Mouse (Mus musculus) forebrain, embryonic 10.5 days (tissue): Measurements from ENCODE around the gene Atp13a5. TPM values are rescaled to one million over a fixed set of nuclear protein-coding genes. Genes with fewer than 3 reads are reported as not detected.

Source experiments
- DNase-seq: peaks from one replicate; pipeline ENCODE4 v3.0.0-alpha.2; 2017; ENCODE audit warnings: low spot score; ENCODE audit errors: extremely low spot score
- H3K27ac ChIP-seq: fragments of 300-500 bp; sonication (generic); 2 replicates; pipeline ENCODE4 v1.5.1; 2016; ENCODE audit warnings: mild to moderate bottlenecking
- H3K27me3 ChIP-seq: fragments of 300-500 bp; sonication (generic); 2 replicates; pipeline ENCODE4 v1.6.1; 2016; ENCODE audit warnings: mild to moderate bottlenecking; ENCODE audit not compliant: poor library complexity, severe bottlenecking
- H3K36me3 ChIP-seq: fragments of 300-500 bp; sonication (generic); replicated peaks from 2 replicates; pipeline ENCODE4 v1.6.1; 2016; ENCODE audit warnings: mild to moderate bottlenecking, moderate library complexity
- H3K4me1 ChIP-seq: fragments of 300-500 bp; sonication (generic); 2 replicates; pipeline ENCODE4 v1.6.1; 2016
- H3K4me3 ChIP-seq: fragments of 300-500 bp; sonication (generic); 2 replicates; pipeline ENCODE4 v1.5.1; 2016; ENCODE audit warnings: mild to moderate bottlenecking, moderate library complexity
- H3K9me3 ChIP-seq: fragments of 300-500 bp; sonication (generic); 2 replicates; pipeline ENCODE4 v1.6.1; 2016; ENCODE audit warnings: mild to moderate bottlenecking, moderate library complexity
- WGBS: fragments of 180-500 bp; shearing (Covaris S2); methylation state at CpG from one replicate; pipeline ENCODE4 v1.1.7; 2016; 5-methylcytosine and 5-hydroxymethylcytosine counted together
- polyA plus RNA-seq: library from polyadenylated mRNA; unstranded; fragments of >200 nt; fragmentation: Nextera tagmentation; extraction: Ambion mirVana; gene quantifications from 2 replicates; pipeline ENCODE4 v1.2.1, GENCODE M21; 2016

The Atp13a5 gene
- polyA plus RNA-seq, 1 experiment from 2014 or later: not detected

- no peak overlapping the region for H3K4me3 ChIP-seq
- H3K9me3 ChIP-seq: no peaks in the 10 kb centered on the region
- no peak overlapping the region for H3K27ac ChIP-seq
- no peak for DNase-seq
- no peaks in the 10 kb centered on the region for H3K36me3 ChIP-seq
- 83% methylated on average over 4 of the region's 4 CpGs for WGBS
- no peaks in the 10 kb centered on the region; the same call in 1 of the 2 replicates for H3K27me3 ChIP-seq
- H3K4me1 ChIP-seq: peaks cover 19% of the 10 kb centered on the region
Measured at GRCm38 (mm10) chr16:29193981-29194380, 184.6 kb downstream of the Atp13a5 start.

DNA sequence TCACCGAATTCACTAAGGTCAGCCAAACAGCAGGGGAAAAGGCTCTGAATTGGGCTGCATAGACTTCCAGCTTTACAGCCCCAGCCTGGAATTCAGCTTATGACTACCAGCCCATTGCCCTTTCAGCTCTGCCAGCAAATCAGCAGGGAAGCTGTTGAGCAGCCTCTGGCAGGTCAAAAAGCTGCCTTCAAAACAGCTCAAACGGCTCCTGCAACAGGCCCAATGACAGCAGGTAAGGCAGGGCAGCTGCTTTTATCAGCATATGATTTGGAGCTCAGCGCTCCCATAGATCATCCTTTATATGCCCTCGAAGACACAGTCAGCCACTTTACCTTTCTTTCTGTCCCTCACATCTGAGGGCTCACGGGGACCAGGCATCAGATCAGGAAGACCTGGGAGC is 185.6 kb downstream of the Atp13a5 start:
- no peak overlapping the region for H3K27ac ChIP-seq
- peaks cover 15% of the 10 kb centered on the region for H3K4me1 ChIP-seq
- no peaks in the 10 kb centered on the region; the same call in 1 of the 2 replicates for H3K27me3 ChIP-seq
- DNase-seq: no peak
- no peaks in the 10 kb centered on the region for H3K9me3 ChIP-seq
- no peak overlapping the region for H3K4me3 ChIP-seq
- 38% methylated on average over 5 of the region's 5 CpGs for WGBS
- no peaks in the 10 kb centered on the region for H3K36me3 ChIP-seq

Other genes with a start within 250 kb of the Atp13a5 start
- 1.4 and 1.6 TPM in 2 replicates for gene Hrasls, start 169.0 kb downstream of the Atp13a5 start, polyA plus RNA-seq
- gene Atp13a4, start 166.1 kb upstream of the Atp13a5 start, polyA plus RNA-seq: 0.16 TPM in 1 of 2 replicates, not detected in the other
- gene Opa1, start 200.6 kb upstream of the Atp13a5 start, polyA plus RNA-seq: 44.6 and 44.7 TPM in 2 replicates